Mouse (Mus musculus): ENCODE measurements around the gene Ggcx.

DNA sequence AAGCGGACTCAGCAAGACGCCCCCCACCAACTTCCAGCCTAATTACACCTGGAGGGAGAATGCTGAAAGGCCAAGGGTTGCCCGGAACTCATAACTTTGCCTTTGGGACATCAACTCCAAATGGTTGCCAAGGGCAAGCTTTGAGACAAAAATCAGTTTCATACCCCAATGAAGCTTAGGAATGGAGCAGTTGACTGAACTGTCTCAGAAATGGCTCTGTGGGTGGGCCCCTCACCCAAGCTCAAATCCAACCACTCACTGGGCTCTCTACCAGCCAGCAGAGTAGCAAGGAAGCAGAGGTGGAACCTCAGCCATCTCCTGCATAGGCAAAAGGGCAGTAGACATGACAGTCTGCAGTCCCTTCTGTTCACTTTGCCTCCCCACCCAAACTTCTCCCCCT, 26.3 kb upstream of the Ggcx start:
- no peak for TF ChIP-seq CTCF (IDR thresholded peaks at IDR 0.05; ENCODE audit: extremely low read depth, insufficient read depth, insufficient read length, insufficient replicate concordance)
- no peak for TF ChIP-seq POLR2A (IDR thresholded peaks at IDR 0.05; ENCODE audit: low read depth, low read length)
